Mouse (Mus musculus) testis, adult 2 months (tissue): ENCODE results near the gene Gm20518. TPM values are rescaled to one million over a fixed set of nuclear protein-coding genes. Genes with fewer than 3 reads are reported as not detected.

Experiments used
- H3K27ac ChIP-seq: fragments of 200-500 bp; 2 replicates; pipeline ENCODE4 v1.5.1; 2012; ENCODE audit warnings: low read depth, low read length; ENCODE audit not compliant: control insufficient read depth, insufficient read depth
- H3K27me3 ChIP-seq: fragments of 200-500 bp; 2 replicates; pipeline ENCODE4 v1.6.1; 2012; ENCODE audit warnings: mild to moderate bottlenecking, low read length, moderate library complexity; ENCODE audit not compliant: control insufficient read depth, insufficient read depth
- H3K36me3 ChIP-seq: fragments of 200-500 bp; 2 replicates; pipeline ENCODE4 v1.6.1; 2012; ENCODE audit warnings: mild to moderate bottlenecking, low read length; ENCODE audit not compliant: control insufficient read depth, insufficient read depth
- H3K4me1 ChIP-seq: fragments of 200-500 bp; 2 replicates; pipeline ENCODE4 v1.6.1; 2012; ENCODE audit warnings: low read length; ENCODE audit not compliant: control insufficient read depth, insufficient read depth
- H3K4me3 ChIP-seq: fragments of 200-500 bp; 2 replicates; pipeline ENCODE4 v1.5.1; 2012; ENCODE audit warnings: low read depth, mild to moderate bottlenecking, low read length, moderate library complexity, mixed read lengths; ENCODE audit not compliant: control insufficient read depth
- CTCF ChIP-seq: fragments of 200-500 bp; IDR thresholded peaks from 2 replicates; pipeline ENCODE4 v1.5.1; 2012; ENCODE audit warnings: low read depth, mild to moderate bottlenecking, inconsistent platforms, low read length, moderate library complexity; ENCODE audit not compliant: control insufficient read depth, insufficient read depth, insufficient replicate concordance
- POLR2A ChIP-seq: fragments of 200-500 bp; IDR thresholded peaks from 2 replicates; pipeline ENCODE4 v1.6.1; 2012; ENCODE audit warnings: low read depth, mild to moderate bottlenecking, inconsistent platforms, low read length, moderate library complexity; ENCODE audit not compliant: control insufficient read depth
- polyA plus RNA-seq: library from polyadenylated mRNA; depleted of rRNA; stranded (reverse); fragments of >200 nt; gene quantifications from 2 replicates; pipeline ENCODE4 v1.2.3, GENCODE M21; 2012

Gm20518 gene
- polyA plus RNA-seq, 1 experiment = 3.1 TPM

DNA sequence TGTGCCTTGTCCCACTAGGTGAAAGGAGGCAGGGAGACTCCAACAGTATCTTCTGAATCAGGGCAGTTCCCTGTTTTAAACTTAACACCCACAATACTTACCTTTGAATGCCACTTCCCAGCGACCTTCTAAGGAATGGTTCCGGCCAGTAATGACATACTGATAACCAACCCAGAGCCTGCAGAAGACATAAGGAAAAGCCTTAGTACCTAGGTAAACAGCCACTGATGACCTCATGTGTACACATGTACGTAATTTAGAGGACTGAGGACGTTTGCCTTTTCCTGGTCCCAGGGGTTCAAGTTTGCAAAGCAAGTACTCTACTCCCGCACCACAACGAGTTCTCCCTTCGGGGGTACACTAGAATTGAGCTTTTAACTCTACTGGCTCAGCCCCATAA, 34.3 kb downstream of the Gm20518 start:
- no peak overlapping the region for H3K4me3 ChIP-seq
- no peaks in the 10 kb centered on the region for H3K4me1 ChIP-seq
- TF ChIP-seq POLR2A (no peak), CTCF (no peak)
- H3K36me3 ChIP-seq = peaks cover 3% of the 10 kb centered on the region; the same call in 1 of the 2 replicates
- no peaks in the 10 kb centered on the region for H3K27me3 ChIP-seq
- no peak overlapping the region for H3K27ac ChIP-seq

- Histone ChIP-seq H3K36me3 (peaks cover 3% of the 10 kb centered on the region; the same call in 1 of the 2 replicates), H3K4me1 (no peaks in the 10 kb centered on the region), H3K27me3 (no peaks in the 10 kb centered on the region), H3K4me3 (no peak overlapping the region), H3K27ac (no peak overlapping the region)
- TF ChIP-seq CTCF = no peak
- TF ChIP-seq POLR2A = no peak
These were observed 38.2 kb downstream of the Gm20518 start for GRCm38 (mm10) chr16:17853263-17853662.

DNA sequence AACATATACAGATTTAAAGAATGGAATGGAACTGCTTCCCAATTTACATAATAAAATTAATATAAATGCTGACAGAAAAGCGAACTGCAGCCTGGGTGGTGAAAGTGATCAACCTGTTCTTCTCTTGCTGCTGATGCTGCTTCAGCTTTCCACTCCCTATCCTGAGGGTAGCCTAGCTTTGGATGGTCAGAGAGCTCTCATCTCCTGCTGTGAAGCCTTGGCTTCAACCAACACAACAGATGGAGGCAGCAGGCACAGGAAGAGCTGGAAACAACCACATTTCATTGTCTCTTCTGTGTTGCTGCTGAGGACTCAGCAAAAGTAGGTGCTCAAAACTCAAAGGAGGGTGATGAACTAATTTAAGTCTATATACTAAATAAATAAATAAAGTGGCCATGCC, 39.6 kb downstream of the Gm20518 start:
- Histone ChIP-seq H3K27me3 (no peaks in the 10 kb centered on the region), H3K4me1 (no peaks in the 10 kb centered on the region), H3K36me3 (peaks cover 2% of the 10 kb centered on the region; the same call in 1 of the 2 replicates), H3K4me3 (no peak overlapping the region), H3K27ac (no peak overlapping the region)
- TF ChIP-seq CTCF (no peak), POLR2A (no peak)

GRCm38 (mm10) chr16:17851331-17851730, 40.1 kb downstream of the Gm20518 start:
- H3K4me3 ChIP-seq = no peak overlapping the region
- no peak overlapping the region for H3K27ac ChIP-seq
- no peaks in the 10 kb centered on the region for H3K4me1 ChIP-seq
- H3K27me3 ChIP-seq = no peaks in the 10 kb centered on the region
- peaks cover 2% of the 10 kb centered on the region; the same call in 1 of the 2 replicates for H3K36me3 ChIP-seq
- TF ChIP-seq CTCF = no peak
- no peak for TF ChIP-seq POLR2A

GRCm38 (mm10) chr16:17849486-17849885, 42.0 kb downstream of the Gm20518 start:
- TF ChIP-seq POLR2A = no peak
- no peak for TF ChIP-seq CTCF
- Histone ChIP-seq H3K36me3 (no peaks in the 10 kb centered on the region; the same call in 1 of the 2 replicates), H3K4me3 (no peak overlapping the region), H3K4me1 (no peaks in the 10 kb centered on the region), H3K27me3 (no peaks in the 10 kb centered on the region), H3K27ac (no peak overlapping the region)

DNA sequence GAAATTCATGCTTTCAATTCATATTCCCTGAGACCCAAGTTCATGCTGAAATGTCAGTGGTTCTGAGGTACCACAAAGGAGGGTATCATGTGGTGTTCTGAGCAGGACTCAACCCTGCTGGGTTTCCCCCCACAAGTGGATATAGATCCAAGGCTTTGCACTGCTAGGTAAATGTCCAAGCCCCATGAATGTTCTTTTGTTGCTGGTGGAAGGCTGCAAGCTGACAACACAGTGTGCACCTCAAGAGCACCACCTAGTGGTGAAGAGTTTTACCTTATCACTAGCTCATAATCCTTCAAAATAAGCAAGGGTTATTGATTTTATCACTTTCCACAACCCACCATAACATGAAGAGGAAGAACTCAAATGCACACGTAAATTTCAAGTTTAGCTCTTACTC, 42.5 kb downstream of the Gm20518 start:
- TF ChIP-seq POLR2A (no peak), CTCF (peak; percentile 24; the same call in 1 of the 2 replicates)
- Histone ChIP-seq H3K4me3 (no peak overlapping the region), H3K27ac (no peak overlapping the region), H3K4me1 (no peaks in the 10 kb centered on the region), H3K36me3 (no peaks in the 10 kb centered on the region; the same call in 1 of the 2 replicates), H3K27me3 (no peaks in the 10 kb centered on the region)

DNA sequence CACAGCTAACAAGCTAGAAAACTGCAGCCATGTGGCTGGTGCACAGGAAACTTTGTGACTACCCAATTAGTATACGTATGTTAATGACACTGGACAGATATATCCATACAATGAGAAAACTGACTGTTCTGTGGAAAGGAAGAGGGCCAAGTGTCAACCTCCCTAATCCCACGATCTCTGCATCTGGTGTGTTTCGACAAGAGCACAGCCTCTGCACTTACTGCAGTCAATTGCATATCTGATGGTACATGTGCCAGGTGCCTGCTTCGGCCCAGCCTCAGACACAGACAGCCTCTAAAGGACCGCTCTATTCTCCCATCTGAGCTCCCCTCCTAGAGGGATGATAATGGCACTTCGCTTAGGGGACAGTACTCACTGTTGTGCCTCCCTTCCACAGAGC, 43.0 kb downstream of the Gm20518 start:
- Histone ChIP-seq H3K4me1 (no peaks in the 10 kb centered on the region), H3K4me3 (no peak overlapping the region), H3K36me3 (no peaks in the 10 kb centered on the region; the same call in 1 of the 2 replicates), H3K27me3 (no peaks in the 10 kb centered on the region), H3K27ac (no peak overlapping the region)
- TF ChIP-seq CTCF (no peak), POLR2A (no peak)
